Mouse (Mus musculus): ENCODE results near the gene Sephs2. TPM values are rescaled to one million over a fixed set of nuclear protein-coding genes. Genes with fewer than 3 reads are reported as not detected.

The Sephs2 gene
- polyA plus RNA-seq, 1 experiment = 41.4 TPM

DNA sequence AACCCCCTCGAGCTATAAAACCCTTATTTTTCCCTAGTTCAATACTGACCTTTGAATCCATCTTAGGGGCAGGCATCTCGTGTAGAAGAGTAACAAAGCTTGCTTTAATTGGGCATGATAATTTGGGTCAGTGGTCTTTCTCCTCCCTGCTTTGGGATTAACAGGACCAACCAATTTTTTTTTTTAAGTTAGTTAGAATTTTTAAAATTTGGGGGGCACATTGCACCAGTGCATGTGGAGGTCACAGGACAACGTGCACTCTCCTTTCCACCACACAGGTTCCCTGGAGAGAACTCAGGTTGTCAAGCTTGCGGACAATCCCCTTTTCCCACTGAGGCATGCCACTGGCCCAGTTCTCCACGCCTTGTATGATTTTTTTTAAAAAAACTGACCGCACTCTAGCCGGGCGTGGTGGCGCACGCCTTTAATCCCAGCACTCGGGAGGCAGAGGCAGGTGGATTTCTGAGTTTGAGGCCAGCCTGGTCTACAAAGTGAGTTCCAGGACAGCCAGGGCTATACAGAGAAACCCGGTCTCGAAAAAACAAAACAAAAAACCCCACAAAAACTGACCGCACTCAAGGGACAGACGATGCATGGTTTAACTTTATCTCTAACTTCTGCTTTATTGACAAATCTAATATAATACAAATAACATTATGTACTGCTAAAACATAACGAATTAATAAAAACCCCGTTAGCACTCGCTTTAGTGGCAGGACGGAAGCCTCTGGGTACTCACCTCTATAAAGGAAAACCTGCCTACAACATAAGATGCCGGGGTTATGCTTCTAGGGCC lies 41.8 kb downstream of the Sephs2 start:
- H3K79me3 ChIP-seq (ENCODE audit: low read depth) = peaks cover 43% of the 10 kb centered on the region
- peaks cover 35% of the 10 kb centered on the region for H3K36me3 ChIP-seq (ENCODE audit: control insufficient read depth, insufficient read depth)
- peaks cover 64% of the 10 kb centered on the region for H3K79me2 ChIP-seq (ENCODE audit: control insufficient read depth, insufficient read depth)
- no peak for TF ChIP-seq MYOG (IDR thresholded peaks at IDR 0.05; ENCODE audit: control insufficient read depth, extremely low read depth, insufficient read length)
- no peak for TF ChIP-seq CTCF (IDR thresholded peaks at IDR 0.05; ENCODE audit: control insufficient read depth, insufficient read depth, insufficient read length)
- no peak for TF ChIP-seq MAX (IDR thresholded peaks at IDR 0.05)
- no peak for TF ChIP-seq FOSL1 (IDR thresholded peaks at IDR 0.05; ENCODE audit: insufficient read depth, low read length, poor library complexity, severe bottlenecking)
- TF ChIP-seq USF1 (IDR thresholded peaks at IDR 0.05; ENCODE audit: low read depth) = no peak
- TF ChIP-seq CEBPB (IDR thresholded peaks at IDR 0.05; ENCODE audit: low read depth) = no peak
- TF ChIP-seq MYOD1 (IDR thresholded peaks at IDR 0.05; ENCODE audit: control insufficient read depth, insufficient read length, low read depth) = no peak
- peak overlapping the region; percentile 80 for H3K4me3 ChIP-seq (ENCODE audit: insufficient read depth, poor library complexity, severe bottlenecking)
- no peaks in the 10 kb centered on the region for H3K27me3 ChIP-seq (ENCODE audit: control insufficient read depth, insufficient read depth, insufficient read length)
- H3ac ChIP-seq (ENCODE audit: control insufficient read depth, insufficient read length, low read depth) = peak overlapping the region; percentile 76

DNA sequence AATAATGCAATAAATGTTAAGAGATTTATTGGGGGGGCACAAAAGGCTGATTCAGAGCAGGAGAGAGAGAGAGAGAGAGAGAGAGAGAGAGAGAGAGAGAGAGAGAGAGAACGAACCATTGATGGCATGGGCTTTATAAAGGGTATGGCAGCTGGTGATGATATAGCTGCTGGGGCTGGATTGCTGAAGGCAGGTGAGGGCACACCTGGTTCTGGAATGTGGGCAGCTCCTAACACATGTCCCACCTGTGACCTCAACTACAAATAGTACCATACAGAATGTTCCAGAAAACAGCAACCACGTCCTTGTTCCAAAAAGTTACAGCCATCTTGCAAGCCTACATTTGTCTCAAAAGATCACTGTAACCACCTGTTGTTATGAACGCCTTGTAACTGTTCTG lies 42.5 kb downstream of the Sephs2 start:
- Histone ChIP-seq H3K79me3 (ENCODE audit: low read depth) (peaks cover 41% of the 10 kb centered on the region), H3K36me3 (ENCODE audit: control insufficient read depth, insufficient read depth) (peaks cover 28% of the 10 kb centered on the region)
- TF ChIP-seq CTCF (IDR thresholded peaks at IDR 0.05; ENCODE audit: control insufficient read depth, insufficient read depth, insufficient read length) (no peak), MYOD1 (IDR thresholded peaks at IDR 0.05; ENCODE audit: control insufficient read depth, insufficient read length, low read depth) (no peak), FOSL1 (IDR thresholded peaks at IDR 0.05; ENCODE audit: insufficient read depth, low read length, poor library complexity, severe bottlenecking) (no peak), MYOG (IDR thresholded peaks at IDR 0.05; ENCODE audit: control insufficient read depth, extremely low read depth, insufficient read length) (no peak)

DNA sequence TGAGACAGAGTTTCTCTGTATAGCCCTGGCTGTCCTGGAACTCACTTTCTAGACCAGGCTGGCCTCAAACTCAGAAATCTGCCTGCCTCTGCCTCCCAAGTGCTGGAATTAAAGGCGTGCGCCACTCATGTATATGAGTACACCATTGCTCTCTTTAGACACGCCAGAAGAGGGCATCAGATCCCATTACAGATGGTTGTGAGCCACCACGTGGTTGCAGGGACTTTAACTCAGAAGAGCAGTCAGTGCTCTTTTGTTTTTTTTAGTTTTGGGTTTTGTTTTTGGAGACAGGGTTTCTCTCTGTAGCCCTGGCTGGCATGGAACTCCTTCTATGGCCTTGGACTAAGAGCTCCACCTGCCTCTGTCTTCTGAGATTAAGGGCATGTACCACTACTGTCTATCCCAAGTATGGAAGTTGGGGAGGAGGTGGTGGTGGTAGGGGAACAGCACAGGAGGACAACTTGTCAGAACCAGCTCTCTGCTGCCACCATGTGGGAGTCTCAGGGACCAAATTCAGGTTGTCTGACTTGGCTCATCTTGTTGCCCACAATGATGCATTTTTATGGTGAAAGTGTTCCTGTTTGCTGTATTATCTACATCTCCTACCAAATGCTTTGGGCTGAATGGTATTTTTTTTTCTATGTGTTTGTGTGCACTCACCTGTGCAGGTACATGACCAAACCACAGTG lies 45.1 kb downstream of the Sephs2 start:
- H3K4me3 ChIP-seq (ENCODE audit: insufficient read depth, poor library complexity, severe bottlenecking) = no peak overlapping the region
- no peaks in the 10 kb centered on the region for H3K27me3 ChIP-seq (ENCODE audit: control insufficient read depth, insufficient read depth, insufficient read length)
- peak; percentile 38 for TF ChIP-seq USF1 (IDR thresholded peaks at IDR 0.05; ENCODE audit: low read depth)
- peak; percentile 71 for TF ChIP-seq CTCF (IDR thresholded peaks at IDR 0.05; ENCODE audit: control insufficient read depth, insufficient read depth, insufficient read length)
- no peak for TF ChIP-seq MYOG (IDR thresholded peaks at IDR 0.05; ENCODE audit: control insufficient read depth, extremely low read depth, insufficient read length)
- TF ChIP-seq MYOD1 (IDR thresholded peaks at IDR 0.05; ENCODE audit: control insufficient read depth, insufficient read length, low read depth) = no peak
- no peak for TF ChIP-seq CEBPB (IDR thresholded peaks at IDR 0.05; ENCODE audit: low read depth)
- peak; percentile 18 for TF ChIP-seq MAX (IDR thresholded peaks at IDR 0.05)
- no peak for TF ChIP-seq FOSL1 (IDR thresholded peaks at IDR 0.05; ENCODE audit: insufficient read depth, low read length, poor library complexity, severe bottlenecking)
- peaks cover 10% of the 10 kb centered on the region for H3K36me3 ChIP-seq (ENCODE audit: control insufficient read depth, insufficient read depth)
- H3K79me3 ChIP-seq (ENCODE audit: low read depth) = peaks cover 29% of the 10 kb centered on the region
- no peak overlapping the region for H3ac ChIP-seq (ENCODE audit: control insufficient read depth, insufficient read length, low read depth)
- peaks cover 35% of the 10 kb centered on the region for H3K79me2 ChIP-seq (ENCODE audit: control insufficient read depth, insufficient read depth)

More for the DNA sequence above, 42.5 kb downstream of the Sephs2 start:
- Histone ChIP-seq H3K27me3 (ENCODE audit: control insufficient read depth, insufficient read depth, insufficient read length) (no peaks in the 10 kb centered on the region), H3ac (ENCODE audit: control insufficient read depth, insufficient read length, low read depth) (no peak overlapping the region), H3K79me2 (ENCODE audit: control insufficient read depth, insufficient read depth) (peaks cover 57% of the 10 kb centered on the region), H3K4me3 (ENCODE audit: insufficient read depth, poor library complexity, severe bottlenecking) (peak overlapping the region; percentile 80)

DNA sequence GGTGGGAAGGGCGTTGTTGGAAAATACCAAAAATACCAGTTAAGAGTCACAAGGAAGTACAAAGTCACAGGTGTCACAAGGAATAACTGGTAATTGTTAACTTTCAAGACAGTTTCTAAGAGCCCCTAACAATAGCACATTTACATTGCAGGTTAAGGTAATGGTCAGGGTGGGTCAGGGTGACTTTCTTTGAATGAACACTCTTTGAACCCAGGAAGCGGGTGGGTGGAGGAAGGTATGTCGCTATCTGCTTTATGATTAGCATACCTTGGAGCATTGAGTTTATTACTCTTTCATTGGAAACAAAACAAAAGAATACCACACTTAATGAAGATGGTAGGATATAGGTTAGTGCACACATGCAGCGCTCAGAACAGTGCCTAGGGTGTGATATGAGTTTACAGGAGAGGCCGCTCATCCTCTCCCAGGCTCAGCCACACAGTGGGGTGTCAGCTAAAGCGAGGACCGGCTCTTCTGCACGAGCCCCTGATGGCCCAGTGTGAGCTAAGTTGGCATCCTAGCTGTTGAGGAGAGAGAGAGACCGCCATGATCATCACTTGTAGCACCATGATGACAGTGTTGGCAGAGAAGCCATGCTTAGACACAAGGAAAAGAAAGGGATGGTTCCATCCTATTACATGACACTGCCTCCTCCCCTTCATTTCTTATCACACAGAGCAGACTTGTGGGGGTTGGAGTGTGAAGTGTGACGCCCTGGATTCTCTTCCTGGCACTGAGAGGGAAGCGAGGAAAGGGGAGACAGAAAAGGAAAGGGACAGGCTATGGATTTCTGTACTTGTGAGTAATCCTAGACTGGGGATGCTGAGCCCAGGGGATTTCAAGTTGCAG lies 48.5 kb downstream of the Sephs2 start:
- no peak for TF ChIP-seq USF1 (IDR thresholded peaks at IDR 0.05; ENCODE audit: low read depth)
- TF ChIP-seq MAX (IDR thresholded peaks at IDR 0.05) = no peak
- TF ChIP-seq FOSL1 (IDR thresholded peaks at IDR 0.05; ENCODE audit: insufficient read depth, low read length, poor library complexity, severe bottlenecking) = no peak
- TF ChIP-seq MYOD1 (IDR thresholded peaks at IDR 0.05; ENCODE audit: control insufficient read depth, insufficient read length, low read depth) = no peak
- no peak for TF ChIP-seq CTCF (IDR thresholded peaks at IDR 0.05; ENCODE audit: control insufficient read depth, insufficient read depth, insufficient read length)
- no peak for TF ChIP-seq CEBPB (IDR thresholded peaks at IDR 0.05; ENCODE audit: low read depth)
- no peak for TF ChIP-seq MYOG (IDR thresholded peaks at IDR 0.05; ENCODE audit: control insufficient read depth, extremely low read depth, insufficient read length)
- Histone ChIP-seq H3K27me3 (ENCODE audit: control insufficient read depth, insufficient read depth, insufficient read length) (no peaks in the 10 kb centered on the region), H3K79me2 (ENCODE audit: control insufficient read depth, insufficient read depth) (peaks cover 3% of the 10 kb centered on the region), H3ac (ENCODE audit: control insufficient read depth, insufficient read length, low read depth) (no peak overlapping the region), H3K4me3 (ENCODE audit: insufficient read depth, poor library complexity, severe bottlenecking) (no peak overlapping the region), H3K36me3 (ENCODE audit: control insufficient read depth, insufficient read depth) (peaks cover under 1% of the 10 kb centered on the region), H3K79me3 (ENCODE audit: low read depth) (peaks cover under 1% of the 10 kb centered on the region)

DNA sequence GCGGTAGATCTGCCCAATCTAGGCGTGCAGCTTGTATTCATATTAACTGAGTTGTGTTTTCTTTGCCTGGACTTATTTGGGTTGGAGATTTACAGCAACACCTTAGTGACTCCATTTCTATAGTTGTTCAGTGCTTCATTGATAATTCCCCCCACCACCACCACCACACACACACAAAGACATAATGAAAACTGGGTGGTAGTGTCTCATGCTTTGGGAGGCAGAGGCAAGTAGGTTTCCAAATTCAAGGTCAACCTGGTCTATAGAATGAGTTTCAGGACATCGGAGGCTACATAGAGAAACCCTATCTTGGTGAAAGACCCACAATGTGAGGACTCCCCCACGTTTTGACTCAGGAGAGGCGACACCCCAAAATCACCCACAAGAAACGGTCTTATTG lies 49.2 kb downstream of the Sephs2 start:
- no peak overlapping the region for H3ac ChIP-seq (ENCODE audit: control insufficient read depth, insufficient read length, low read depth)
- H3K4me3 ChIP-seq (ENCODE audit: insufficient read depth, poor library complexity, severe bottlenecking) = no peak overlapping the region
- no peaks in the 10 kb centered on the region for H3K27me3 ChIP-seq (ENCODE audit: control insufficient read depth, insufficient read depth, insufficient read length)
- H3K79me2 ChIP-seq (ENCODE audit: control insufficient read depth, insufficient read depth) = no peaks in the 10 kb centered on the region
- no peaks in the 10 kb centered on the region for H3K36me3 ChIP-seq (ENCODE audit: control insufficient read depth, insufficient read depth)
- no peak for TF ChIP-seq CTCF (IDR thresholded peaks at IDR 0.05; ENCODE audit: control insufficient read depth, insufficient read depth, insufficient read length)
- TF ChIP-seq USF1 (IDR thresholded peaks at IDR 0.05; ENCODE audit: low read depth) = no peak
- TF ChIP-seq MYOD1 (IDR thresholded peaks at IDR 0.05; ENCODE audit: control insufficient read depth, insufficient read length, low read depth) = no peak
- no peak for TF ChIP-seq MAX (IDR thresholded peaks at IDR 0.05)
- TF ChIP-seq MYOG (IDR thresholded peaks at IDR 0.05; ENCODE audit: control insufficient read depth, extremely low read depth, insufficient read length) = no peak
- TF ChIP-seq CEBPB (IDR thresholded peaks at IDR 0.05; ENCODE audit: low read depth) = no peak
- no peak for TF ChIP-seq FOSL1 (IDR thresholded peaks at IDR 0.05; ENCODE audit: insufficient read depth, low read length, poor library complexity, severe bottlenecking)
- H3K79me3 ChIP-seq (ENCODE audit: low read depth) = no peaks in the 10 kb centered on the region

All from C2C12 (cell line).